Mouse (Mus musculus) MEL (cell line): ENCODE measurements around the gene Rhof. TPM values are rescaled to one million over a fixed set of nuclear protein-coding genes. Genes with fewer than 3 reads are reported as not detected.
"Not testable (repeated sequence)": the region's sequence is repeated elsewhere in the genome, so short reads cannot be mapped to it uniquely, and the experiment has no call there.

Source experiments
- DNase-seq: peaks from one replicate; pipeline ENCODE4 v3.0.0; 2011; ENCODE audit warnings: low read depth, low spot score
- H3K27ac ChIP-seq: 2 replicates; pipeline ENCODE4 v1.5.1; 2012; ENCODE audit warnings: low read depth, mild to moderate bottlenecking, control low read depth, low read length, moderate library complexity; ENCODE audit not compliant: control insufficient read depth
- H3K27me3 ChIP-seq, 2 experiments: fragments of 150-350 bp in 1 of 2; sonication (generic) in 1 of 2; 2 replicates each; pipeline ENCODE4 v1.6.1; 2012; ENCODE audit warnings: low read length in 2 of 2, mild to moderate bottlenecking in 2 of 2, improper control_type of control experiment in 1 of 2, moderate library complexity in 1 of 2; ENCODE audit not compliant: insufficient read depth in 2 of 2, control insufficient read depth in 1 of 2
- H3K36me3 ChIP-seq, 2 experiments: 2 replicates each; pipeline ENCODE4 v1.6.1; 2012 to 2014; ENCODE audit warnings: low read length in 2 of 2, improper control_type of control experiment in 1 of 2, inconsistent platforms in 1 of 2, mild to moderate bottlenecking in 1 of 2; ENCODE audit not compliant: insufficient read depth in 2 of 2, control insufficient read depth in 1 of 2
- H3K4me1 ChIP-seq, 2 experiments: fragments of 150-350 bp in 1 of 2; sonication (generic) in 1 of 2; 2 replicates each; pipeline ENCODE4 v1.6.1; 2012; ENCODE audit warnings: low read length in 2 of 2, improper control_type of control experiment in 1 of 2, mild to moderate bottlenecking in 1 of 2; ENCODE audit not compliant: insufficient read depth in 2 of 2, control insufficient read depth in 1 of 2
- H3K4me3 ChIP-seq, 2 experiments: fragments of 150-350 bp in 1 of 2; sonication (generic) in 1 of 2; 2 replicates each; pipeline ENCODE4 v1.5.1; 2012; ENCODE audit warnings: low read depth in 2 of 2, low read length in 2 of 2, mild to moderate bottlenecking in 2 of 2, moderate library complexity in 2 of 2, control low read depth in 1 of 2, improper control_type of control experiment in 1 of 2; ENCODE audit not compliant: control insufficient read depth in 1 of 2, insufficient read depth in 1 of 2
- H3K79me2 ChIP-seq: 2 replicates; pipeline ENCODE4 v1.6.1; 2012; ENCODE audit warnings: mild to moderate bottlenecking, low read length, moderate library complexity; ENCODE audit not compliant: control insufficient read depth, poor library complexity, insufficient read depth
- H3K9ac ChIP-seq: 2 replicates; pipeline ENCODE4 v1.6.1; 2012; ENCODE audit warnings: low read depth, mild to moderate bottlenecking, control low read depth, low read length, moderate library complexity; ENCODE audit not compliant: control insufficient read depth, poor library complexity, severe bottlenecking
- H3K9me3 ChIP-seq: fragments of 150-350 bp; sonication (generic); replicated peaks from 2 replicates; pipeline ENCODE4 v1.6.1; 2012; ENCODE audit warnings: mild to moderate bottlenecking, low read length, improper control_type of control experiment, moderate library complexity; ENCODE audit not compliant: insufficient read depth
- BHLHE40 ChIP-seq: IDR thresholded peaks from 2 replicates; pipeline ENCODE4 v1.6.1; 2012; ENCODE audit warnings: low read depth, mild to moderate bottlenecking, inconsistent platforms, low read length, improper control_type of control experiment, borderline replicate concordance
- CTCF ChIP-seq, 3 experiments: IDR thresholded peaks in 2 of 3; conservative IDR thresholded peaks in 1 of 3; 2 replicates each; pipeline ENCODE4 v1.5.1; 2011 to 2012; ENCODE audit warnings: low read length in 3 of 3, low read depth in 2 of 3, mild to moderate bottlenecking in 2 of 3, improper control_type of control experiment in 1 of 3, inconsistent platforms in 1 of 3, mixed read lengths in 1 of 3, moderate library complexity in 1 of 3; ENCODE audit not compliant: control insufficient read depth in 1 of 3, insufficient read depth in 1 of 3, poor library complexity in 1 of 3, severe bottlenecking in 1 of 3
- ELF1 ChIP-seq: IDR thresholded peaks from 2 replicates; pipeline ENCODE4 v1.6.1; 2014; ENCODE audit warnings: low read depth, mild to moderate bottlenecking, inconsistent platforms, low read length, improper control_type of control experiment, moderate library complexity
- EP300 ChIP-seq, 2 experiments: IDR thresholded peaks; 2 replicates each; pipeline ENCODE4 v1.6.1; 2011; ENCODE audit warnings: improper control_type of control experiment in 2 of 2, low read length in 2 of 2, low read depth in 1 of 2, mild to moderate bottlenecking in 1 of 2
- ETS1 ChIP-seq: IDR thresholded peaks from 2 replicates; pipeline ENCODE4 v1.6.1; 2012; ENCODE audit warnings: low read depth, mild to moderate bottlenecking, inconsistent platforms, low read length, improper control_type of control experiment, moderate library complexity
- GABPA ChIP-seq: IDR thresholded peaks from 2 replicates; pipeline ENCODE4 v1.6.1; 2012; ENCODE audit warnings: low read depth, mild to moderate bottlenecking, inconsistent platforms, low read length, improper control_type of control experiment, moderate library complexity
- GATA1 ChIP-seq: IDR thresholded peaks from 2 replicates; pipeline ENCODE4 v1.6.1; 2011; ENCODE audit warnings: low read depth, low read length, improper control_type of control experiment
- HCFC1 ChIP-seq: IDR thresholded peaks from 2 replicates; pipeline ENCODE4 v1.6.1; 2012; ENCODE audit warnings: low read depth, mild to moderate bottlenecking, inconsistent platforms, low read length, improper control_type of control experiment, moderate library complexity
- MEF2A ChIP-seq: IDR thresholded peaks from 2 replicates; pipeline ENCODE4 v1.6.1; 2014; ENCODE audit warnings: low read depth, mild to moderate bottlenecking, inconsistent platforms, low read length, improper control_type of control experiment; ENCODE audit not compliant: poor library complexity, insufficient replicate concordance, severe bottlenecking; ENCODE audit errors: extremely low read depth
- MXI1 ChIP-seq: IDR thresholded peaks from 2 replicates; pipeline ENCODE4 v1.6.1; 2011; ENCODE audit warnings: mild to moderate bottlenecking, low read depth, low read length, improper control_type of control experiment
- MYB ChIP-seq: IDR thresholded peaks from 2 replicates; pipeline ENCODE4 v1.6.1; 2011; ENCODE audit warnings: mild to moderate bottlenecking, low read depth, low read length, improper control_type of control experiment
- MYC ChIP-seq: IDR thresholded peaks from 2 replicates; pipeline ENCODE4 v1.6.1; 2011; ENCODE audit warnings: low read depth, mild to moderate bottlenecking, low read length, improper control_type of control experiment, moderate library complexity
- NRF1 ChIP-seq: IDR thresholded peaks from 2 replicates; pipeline ENCODE4 v1.6.1; 2014; ENCODE audit warnings: low read depth, mild to moderate bottlenecking, inconsistent platforms, low read length, improper control_type of control experiment, moderate library complexity; ENCODE audit not compliant: poor library complexity, insufficient read depth, severe bottlenecking
- POLR2A ChIP-seq, 2 experiments: IDR thresholded peaks; 2 replicates each; pipeline ENCODE4 v1.6.1; 2011 to 2012; ENCODE audit warnings: low read length in 2 of 2, mild to moderate bottlenecking in 2 of 2, control low read depth in 1 of 2, improper control_type of control experiment in 1 of 2, low read depth in 1 of 2, moderate library complexity in 1 of 2; ENCODE audit not compliant: control insufficient read depth in 1 of 2, insufficient read depth in 1 of 2, poor library complexity in 1 of 2
- RAD21 ChIP-seq: IDR thresholded peaks from 2 replicates; pipeline ENCODE4 v1.6.1; 2011; ENCODE audit warnings: mild to moderate bottlenecking, low read depth, low read length, improper control_type of control experiment
- RCOR1 ChIP-seq: IDR thresholded peaks from 2 replicates; pipeline ENCODE4 v1.6.1; 2012; ENCODE audit warnings: low read depth, mild to moderate bottlenecking, inconsistent platforms, low read length, improper control_type of control experiment
- TBP ChIP-seq: IDR thresholded peaks from 2 replicates; pipeline ENCODE4 v1.8.0; 2011; ENCODE audit warnings: low read depth, low read length, improper control_type of control experiment
- TCF12 ChIP-seq: IDR thresholded peaks from 2 replicates; pipeline ENCODE4 v1.6.1; 2014; ENCODE audit warnings: low read depth, mild to moderate bottlenecking, inconsistent platforms, low read length, improper control_type of control experiment, moderate library complexity
- USF1 ChIP-seq: IDR thresholded peaks from 2 replicates; pipeline ENCODE4 v1.6.1; 2014; ENCODE audit warnings: low read depth, mild to moderate bottlenecking, inconsistent platforms, low read length, improper control_type of control experiment, moderate library complexity
- ZKSCAN1 ChIP-seq: IDR thresholded peaks from 2 replicates; pipeline ENCODE4 v1.6.1; 2012; ENCODE audit warnings: low read depth, mild to moderate bottlenecking, inconsistent platforms, low read length, improper control_type of control experiment, moderate library complexity
- ZNF384 ChIP-seq: IDR thresholded peaks from 2 replicates; pipeline ENCODE4 v1.6.1; 2012; ENCODE audit warnings: low read depth, mild to moderate bottlenecking, inconsistent platforms, low read length, improper control_type of control experiment
- polyA plus RNA-seq, 2 experiments: library from polyadenylated mRNA; stranded (reverse) in 1 of 2; unstranded in 1 of 2; fragments of >175 nt in 1 of 2; fragments of >200 nt in 1 of 2; gene quantifications; 2 replicates each; pipeline versions ENCODE4 v1.2.1 to v1.2.4; 2012; ENCODE audit warnings: low replicate concordance in 2 of 2, low read depth in 1 of 2; ENCODE audit not compliant: insufficient read length in 2 of 2, insufficient read depth in 1 of 2, missing spikeins in 1 of 2
- total RNA-seq: library from RNA; depleted of rRNA; stranded (reverse); fragments of 300-350 nt; gene quantifications from 2 replicates; pipeline ENCODE4 v1.2.3, GENCODE M21; 2012

Rhof gene
- total and polyA plus RNA-seq, 3 experiments: 2.5 to 10.4 TPM; not detected in 1

GRCm38 (mm10) chr5:123064207-123064606 is 68.3 kb downstream of the Rhof start (continued):
- TF ChIP-seq POLR2A (IDR thresholded peaks at IDR 0.05; ENCODE audit: control insufficient read depth in 1 of 2, insufficient read depth in 1 of 2, low read depth in 1 of 2, low read length in 2 of 2, poor library complexity in 1 of 2): no peak

- TF ChIP-seq HCFC1: no peak
- TF ChIP-seq EP300 (IDR thresholded peaks at IDR 0.05; ENCODE audit: low read depth in 1 of 2, low read length in 2 of 2): no peak
- TF ChIP-seq TCF12: no peak
- TF ChIP-seq TBP: no peak
- TF ChIP-seq RAD21: no peak
- no peak for TF ChIP-seq MXI1
- TF ChIP-seq MYB: no peak
- no peak for TF ChIP-seq MYC
- TF ChIP-seq USF1: no peak
- no peak for TF ChIP-seq GATA1
- no peak for TF ChIP-seq NRF1
- no peak for TF ChIP-seq GABPA
- no peak for TF ChIP-seq ZKSCAN1
- no peak for TF ChIP-seq POLR2A (IDR thresholded peaks at IDR 0.05; ENCODE audit: control insufficient read depth in 1 of 2, insufficient read depth in 1 of 2, low read depth in 1 of 2, low read length in 2 of 2, poor library complexity in 1 of 2)
- no peak for TF ChIP-seq MEF2A
- TF ChIP-seq RCOR1: no peak
- no peak for TF ChIP-seq ELF1
- no peak for TF ChIP-seq BHLHE40
- TF ChIP-seq ETS1: no peak
- no peak for DNase-seq
- Histone ChIP-seq H3K9me3 (no peaks in the 10 kb centered on the region), H3K4me3 (no peak overlapping the region), H3K79me2 (no peaks in the 10 kb centered on the region; the same call in 1 of the 2 replicates), H3K36me3 (peaks cover 0 to 14% of the 10 kb centered on the region in 2 experiments; a peak in 2 of 4 replicates), H3K27ac (no peak overlapping the region), H3K4me1 (peaks cover 0 to 17% of the 10 kb centered on the region in 2 experiments; a peak in 3 of 4 replicates), H3K27me3 (no peaks in the 10 kb centered on the region), H3K9ac (no peak overlapping the region)
Measured at GRCm38 (mm10) chr5:123063141-123063540, 69.4 kb downstream of the Rhof start.

- H3K27me3 ChIP-seq, H3K27ac ChIP-seq, H3K4me3 ChIP-seq, H3K79me2 ChIP-seq, H3K9me3 ChIP-seq, H3K9ac ChIP-seq: not testable (repeated sequence)
- peaks cover 0 to 16% of the 10 kb centered on the region in 2 experiments; a peak in 2 of 4 replicates for H3K36me3 ChIP-seq
- H3K4me1 ChIP-seq: peaks cover 0 to 12% of the 10 kb centered on the region in 2 experiments; a peak in 3 of 4 replicates
- peak; percentile 87 for DNase-seq
- TF ChIP-seq ZNF384 (0 out of 2 replicates have a peak, but pooled peaks have one; percentile 38), TBP (peak; percentile 97), CTCF (IDR thresholded peaks at IDR 0.05 in 2 of 3, conservative IDR thresholded peaks at IDR 0.05 in 1 of 3; ENCODE audit: control insufficient read depth in 1 of 3, insufficient read depth in 1 of 3, low read depth in 2 of 3, low read length in 3 of 3, poor library complexity in 1 of 3, severe bottlenecking in 1 of 3) (0 out of 6 replicates have a peak, but pooled peaks of 1 of the 3 experiments have one; percentile 8)
Measured at GRCm38 (mm10) chr5:123061402-123061749, 71.1 kb downstream of the Rhof start.
